Mouse (Mus musculus): ENCODE measurements around the gene Ciapin1.

GRCm38 (mm10) chr8:94826210-94826609 lies 11.9 kb downstream of the Ciapin1 start:
- TF ChIP-seq CTCF (IDR thresholded peaks at IDR 0.05 in 2 of 3, conservative IDR thresholded peaks at IDR 0.05 in 1 of 3; ENCODE audit: control insufficient read depth in 1 of 3, insufficient read depth in 1 of 3, low read depth in 2 of 3, low read length in 3 of 3, poor library complexity in 1 of 3, severe bottlenecking in 1 of 3), result no peak
- no peak for TF ChIP-seq POLR2A (IDR thresholded peaks at IDR 0.05; ENCODE audit: control insufficient read depth in 1 of 2, insufficient read depth in 1 of 2, low read depth in 1 of 2, low read length in 2 of 2, poor library complexity in 1 of 2)

All from MEL (cell line).